Mouse (Mus musculus) fibroblast of lung, adult 2 months (primary cell): ENCODE measurements around the gene Hoxc6.

Experiments used
- DNase-seq: peaks from one replicate; pipeline ENCODE4 v3.0.0-alpha.2; 2011; ENCODE audit warnings: low read depth

The Hoxc6 gene

DNA sequence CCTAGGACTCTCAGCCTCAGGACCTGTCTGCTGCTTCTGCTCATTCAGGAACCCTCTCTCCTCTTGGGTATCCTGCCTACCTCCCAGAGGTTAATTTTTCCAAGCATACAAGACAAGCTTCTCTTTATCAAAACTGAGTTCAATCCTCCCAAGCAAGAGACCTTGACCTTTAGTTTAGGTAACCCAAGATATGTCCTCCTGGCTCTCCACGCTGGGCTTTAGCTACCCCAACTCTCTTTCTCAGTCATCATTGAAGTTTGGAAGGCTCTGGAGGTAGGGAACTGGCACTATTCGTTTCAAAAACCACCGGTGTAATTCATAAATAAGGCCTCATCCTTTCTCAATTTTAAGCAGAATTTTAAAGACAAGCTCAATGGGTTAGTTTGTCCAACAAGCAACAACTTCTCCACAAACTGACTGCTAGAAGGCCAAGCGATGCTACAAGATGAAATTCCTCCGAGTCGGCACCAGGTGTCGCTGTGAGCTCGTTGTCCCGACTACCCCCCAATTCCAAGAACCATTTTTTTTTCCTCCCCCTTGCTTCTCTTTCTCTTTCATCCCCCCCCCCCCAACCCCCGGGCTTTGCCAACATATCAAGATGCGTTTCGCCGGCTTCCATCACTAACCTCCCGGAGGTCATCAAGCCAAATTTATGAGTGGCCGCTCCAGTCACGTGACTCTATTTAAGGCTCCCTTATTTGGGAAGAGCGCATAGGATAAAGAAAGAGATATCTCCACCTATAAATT is 15.4 kb downstream of the Hoxc6 start:
- peak; percentile 20 for DNase-seq

GRCm38 (mm10) chr15:103014166-103015008 is 16.3 kb downstream of the Hoxc6 start:
- DNase-seq = no peak

- DNase-seq = no peak
Observed at GRCm38 (mm10) chr15:103015009-103015399, 16.9 kb downstream of the Hoxc6 start.

DNA sequence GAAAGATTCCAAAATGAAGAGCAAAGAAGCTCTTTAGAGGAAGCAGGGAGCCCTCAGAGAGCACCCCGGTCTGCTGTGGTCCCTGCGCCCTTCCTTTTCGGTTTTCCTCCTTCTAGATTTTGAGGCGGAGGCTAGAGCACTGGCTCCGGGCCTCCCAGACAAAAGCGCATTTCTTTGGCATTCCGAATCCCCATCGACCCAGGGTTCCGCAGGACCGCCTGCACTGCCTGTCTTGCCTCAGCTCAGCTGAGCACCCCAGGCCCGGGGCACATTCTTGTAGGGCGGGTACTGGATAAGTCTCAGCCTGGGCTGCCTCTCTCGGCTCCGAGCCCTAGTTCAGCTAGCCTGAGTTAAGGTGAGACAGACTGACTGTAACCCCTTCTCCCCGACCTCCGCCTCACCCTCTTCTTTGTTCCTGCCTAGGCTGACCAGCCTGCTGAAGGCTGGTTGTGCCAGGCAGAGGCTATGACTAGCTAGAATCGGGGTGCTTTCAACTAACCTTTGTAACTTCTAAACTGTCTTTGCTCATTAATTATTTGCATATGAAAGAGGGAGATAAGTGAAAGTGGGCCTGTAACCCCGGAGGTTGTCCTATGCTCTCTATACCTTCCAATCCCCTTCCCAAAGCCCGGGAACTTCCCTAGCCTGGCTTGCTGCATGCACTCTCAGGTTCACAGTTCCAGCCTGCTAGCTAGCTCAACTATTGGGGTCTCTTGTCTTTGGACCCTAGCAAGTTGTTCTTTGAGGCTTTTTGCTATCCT is 17.5 kb downstream of the Hoxc6 start:
- no peak for DNase-seq

DNA sequence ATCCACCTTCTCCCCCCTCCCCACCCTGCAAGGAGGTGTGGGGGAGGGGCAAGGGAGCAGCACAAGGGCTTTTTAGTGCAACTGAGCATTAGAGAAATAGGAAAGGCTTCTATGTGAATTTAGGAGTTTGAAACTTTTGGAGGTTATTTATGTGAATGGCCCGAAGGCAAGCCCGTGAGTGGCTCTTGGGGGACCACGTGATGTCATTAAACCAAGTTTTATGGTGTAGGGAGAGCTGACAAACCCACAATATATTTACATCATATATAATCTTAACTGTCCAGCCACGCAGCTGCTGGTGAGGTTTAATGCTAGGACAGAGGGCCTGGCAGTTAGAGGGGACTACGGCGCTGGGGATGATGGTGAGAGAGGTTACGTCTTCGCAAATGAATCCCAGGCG is 20.6 kb downstream of the Hoxc6 start, which contains the start of gene Hoxc4:
Gene Hoxc4, plus strand, starts transcription at position 299 of the 400 bp plus-strand sequence.
- DNase-seq = no peak

DNA sequence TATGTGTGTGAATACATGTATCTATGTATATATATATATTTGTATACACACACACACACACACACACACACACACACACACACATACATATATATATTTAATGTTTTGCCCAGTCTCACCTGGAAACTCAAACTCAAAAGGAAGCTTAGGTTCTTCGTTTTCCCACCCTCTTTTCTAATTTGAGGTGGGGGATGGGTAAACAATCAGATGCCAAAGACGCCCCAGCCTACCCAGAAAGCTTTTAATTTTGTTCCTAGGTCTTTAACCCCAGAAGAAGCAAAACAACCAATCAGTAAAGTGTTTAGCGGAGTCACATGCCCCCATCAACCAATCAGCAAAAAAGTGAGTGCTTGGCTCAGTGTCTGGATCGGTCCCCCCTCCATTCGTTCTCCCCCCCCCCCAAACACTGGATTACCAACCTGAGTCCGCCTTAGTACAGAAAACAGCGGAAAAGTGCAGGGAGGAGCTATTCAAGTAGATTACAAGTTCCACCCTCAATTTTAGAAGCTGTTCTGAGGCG is 22.9 kb downstream of the Hoxc6 start:
- no peak for DNase-seq

DNA sequence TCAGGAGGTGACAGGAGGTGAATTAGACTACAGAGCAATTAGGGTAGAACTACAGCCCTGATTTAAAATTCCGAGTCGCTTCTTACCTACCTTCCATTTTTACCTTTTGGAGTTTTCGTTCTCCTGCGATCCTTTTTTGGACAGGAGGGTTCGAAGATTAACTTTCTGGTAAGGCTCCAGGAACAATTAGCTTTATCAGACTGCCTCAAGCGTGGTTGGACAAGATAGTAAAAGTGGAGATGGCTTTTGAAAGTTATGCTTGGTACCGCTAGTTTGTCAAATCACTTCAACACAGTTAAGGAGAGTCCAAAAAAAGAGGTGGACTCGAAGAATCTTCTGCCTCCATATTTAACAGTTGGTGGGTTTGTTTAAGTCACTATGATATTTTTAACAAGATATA is 23.5 kb downstream of the Hoxc6 start:
- no peak for DNase-seq

DNA sequence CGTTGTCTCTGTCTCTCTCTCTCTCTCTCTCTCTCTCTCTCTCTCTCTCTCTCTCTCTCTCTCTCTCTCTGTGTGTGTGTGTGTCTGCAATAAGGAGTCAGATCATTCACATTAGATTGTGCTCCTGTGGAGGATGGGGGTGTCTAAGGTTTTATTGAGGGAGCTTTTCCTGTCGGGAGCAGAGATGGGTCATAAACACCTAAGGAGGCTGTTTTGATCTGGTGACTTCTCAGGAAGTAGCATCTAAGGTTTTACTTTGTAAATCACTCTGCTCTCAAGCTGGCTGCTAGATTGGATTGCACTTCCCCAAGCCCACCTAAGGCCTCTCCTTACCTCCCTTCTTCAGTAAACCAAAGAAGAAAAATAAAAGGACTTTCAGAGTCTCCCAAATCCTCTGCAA is 26.1 kb downstream of the Hoxc6 start:
- no peak for DNase-seq

GRCm38 (mm10) chr15:103027266-103028235 is 29.5 kb downstream of the Hoxc6 start:
- no peak for DNase-seq

DNA sequence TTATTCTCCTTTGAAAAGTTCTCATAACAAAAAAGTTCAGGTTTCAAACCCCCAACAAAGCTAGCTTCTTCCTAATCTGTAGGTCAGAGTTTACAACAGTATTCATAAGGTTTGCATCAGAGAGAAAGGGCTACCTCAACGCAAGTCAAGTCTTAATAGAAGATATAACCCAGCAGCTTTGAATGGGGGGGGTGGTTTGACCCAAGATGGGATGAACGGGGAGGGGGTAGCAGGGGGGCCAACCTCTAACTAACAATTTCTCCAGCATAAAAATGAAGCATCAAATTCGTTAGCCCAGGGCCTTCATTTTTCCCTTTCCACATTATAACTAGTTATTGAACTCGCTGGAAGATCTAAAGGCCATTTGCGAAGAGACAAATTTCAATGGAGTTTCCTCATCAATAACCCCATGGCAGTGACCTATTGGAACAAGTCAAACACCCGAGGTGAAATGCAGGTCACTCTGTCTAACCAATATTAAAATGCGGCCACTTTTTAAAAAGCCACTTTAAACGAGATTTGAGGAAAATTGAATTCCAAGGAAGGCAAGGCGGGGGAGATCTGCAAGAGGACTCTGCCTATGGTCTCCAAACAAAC is 31.0 kb downstream of the Hoxc6 start:
- no peak for DNase-seq

DNA sequence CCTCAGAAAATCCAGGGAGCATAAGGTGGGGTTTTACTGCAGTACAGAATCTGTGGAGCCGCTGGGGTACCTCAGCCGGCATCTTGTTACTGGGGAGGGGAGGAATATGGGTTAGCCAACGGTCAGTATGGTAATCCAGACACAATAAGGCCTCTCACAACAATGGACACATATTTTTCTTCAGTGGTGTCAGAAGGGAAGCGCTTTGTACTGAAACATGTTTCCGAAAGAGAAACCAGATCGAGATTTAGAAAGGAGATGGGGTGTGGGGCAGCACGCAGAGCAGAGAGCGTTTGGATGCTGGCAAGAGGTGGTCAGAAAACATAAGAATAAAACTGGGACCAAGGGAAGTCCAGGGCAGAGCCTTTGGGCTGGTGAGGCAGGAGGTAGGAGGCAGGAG is 32.1 kb downstream of the Hoxc6 start:
- DNase-seq = no peak

DNA sequence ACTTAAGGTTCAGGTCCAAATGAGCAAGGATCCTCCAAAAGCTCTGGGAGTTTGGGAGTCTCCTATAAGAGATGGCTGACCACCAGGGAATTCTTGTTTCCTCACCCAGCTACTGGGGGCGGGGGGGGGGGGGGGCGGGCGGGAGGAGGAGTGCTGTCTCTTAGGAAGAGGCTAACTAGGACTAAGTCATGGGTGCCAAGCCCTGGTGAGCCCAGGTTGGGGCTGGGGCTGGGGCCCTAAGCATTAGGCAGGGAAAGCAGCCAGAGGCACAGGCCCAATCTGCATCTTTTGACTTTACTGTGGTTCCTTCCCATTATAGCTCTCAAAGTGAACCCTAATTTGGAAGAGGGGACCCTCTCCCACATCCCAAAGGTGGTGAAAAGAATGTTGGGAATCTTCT is 34.1 kb downstream of the Hoxc6 start:
- DNase-seq = no peak

GRCm38 (mm10) chr15:103032646-103033575 is 34.9 kb downstream of the Hoxc6 start:
- no peak for DNase-seq

- no peak for DNase-seq
Observed at GRCm38 (mm10) chr15:103034043-103034806, 36.2 kb downstream of the Hoxc6 start.

GRCm38 (mm10) chr15:103034807-103035547 is 36.9 kb downstream of the Hoxc6 start:
- no peak for DNase-seq

DNA sequence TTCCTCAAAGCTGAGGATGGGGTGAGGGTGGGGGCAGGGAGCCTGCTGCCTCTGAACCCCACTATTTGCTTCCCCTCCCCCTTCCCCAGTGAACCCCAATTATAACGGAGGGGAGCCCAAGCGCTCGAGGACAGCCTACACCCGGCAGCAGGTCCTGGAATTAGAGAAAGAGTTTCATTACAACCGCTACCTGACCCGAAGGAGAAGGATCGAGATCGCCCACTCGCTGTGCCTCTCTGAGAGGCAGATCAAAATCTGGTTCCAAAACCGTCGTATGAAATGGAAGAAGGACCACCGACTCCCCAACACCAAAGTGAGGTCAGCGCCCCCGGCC is 37.5 kb downstream of the Hoxc6 start:
- no peak for DNase-seq

DNA sequence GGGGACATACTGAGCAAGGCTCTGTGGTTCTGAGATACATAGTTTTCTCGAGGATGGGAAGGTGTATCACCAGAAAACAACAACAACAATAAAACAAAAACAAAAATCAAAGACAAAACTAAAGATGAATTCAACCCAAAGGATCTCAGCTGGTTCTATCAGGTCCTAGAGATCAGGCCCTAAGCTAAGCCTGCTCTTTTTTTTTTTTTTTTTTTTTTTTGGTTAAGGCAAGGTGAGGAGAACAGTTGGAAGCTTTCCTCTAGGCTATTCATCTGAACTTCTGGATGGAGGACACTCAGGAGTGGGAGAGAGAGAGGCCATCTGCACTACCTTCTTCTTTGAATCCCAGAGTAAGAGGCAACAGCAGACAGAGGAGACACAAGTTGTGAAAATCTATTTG is 39.5 kb downstream of the Hoxc6 start:
- DNase-seq = no peak
